In the genomic region with DNA sequence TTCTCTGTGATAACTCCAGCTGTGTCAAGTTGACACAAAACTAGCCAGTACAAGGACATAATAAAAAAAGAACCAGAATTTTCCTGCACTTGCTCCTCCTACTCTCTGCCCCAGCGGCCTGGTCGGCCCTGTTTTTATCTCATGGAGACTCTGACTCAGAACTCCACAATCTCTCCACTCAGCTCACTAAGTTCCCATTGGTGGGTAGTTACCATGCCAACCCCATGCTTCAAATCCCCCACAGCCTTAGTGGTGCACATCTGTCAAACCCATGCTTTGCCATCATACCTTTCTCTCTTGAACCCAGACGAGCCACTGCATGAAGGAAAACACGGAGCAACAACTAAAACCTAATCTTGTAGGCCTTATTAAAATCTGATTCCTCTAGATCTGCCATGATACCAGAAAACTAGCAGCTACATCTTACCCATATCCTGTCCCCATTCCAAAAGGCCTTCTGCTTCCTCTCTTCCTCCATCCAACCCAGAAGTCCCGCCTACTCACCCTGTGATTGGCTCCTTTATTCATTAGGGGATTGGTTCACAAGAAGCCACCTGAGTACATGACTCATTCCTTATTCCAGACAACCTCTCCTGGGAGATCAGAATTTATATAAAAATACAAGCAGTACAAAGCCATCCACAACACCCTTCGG, we compare ENCODE assay signal across 15 mouse cellular contexts.
"Had no signal": no experiment of that assay in that cellular context is flagged by ENCODE, and none has a peak within 500 bp of the region (broad histone marks: within the 10 kb centered on the region; RNA-seq: fewer than 3 reads in every experiment).

No protein-coding gene starts in this region.

- H3K4me3 ChIP-seq: limb, embryonic 15.5 days; liver, embryonic 12.5 days; midbrain, embryonic 10.5 days; neural tube, embryonic 12.5 days had no signal

- H3K27ac ChIP-seq: limb, embryonic 15.5 days; liver, embryonic 12.5 days; midbrain, embryonic 10.5 days; neural tube, embryonic 12.5 days had no signal

- H3K4me1 ChIP-seq: limb, embryonic 15.5 days; liver, embryonic 12.5 days; midbrain, embryonic 10.5 days; neural tube, embryonic 12.5 days had no signal

- DNase-seq: kidney, adult 9 months; kidney, postnatal 10 days; kidney, postnatal 4 days; lung, embryonic 14.5 days; lung, postnatal 10 days; lung, postnatal 4 days; midbrain, embryonic 14.5 days; retina, postnatal 1 day; right cerebral cortex, postnatal 25 days; thymus, adult 18-20 months; thymus, postnatal 14 days had no signal
